Mouse (Mus musculus): ENCODE results near the gene Pde10a.
A peak's percentile ranks its signal among the peaks of the same experiment; 100 is the strongest.

Gene Pde10a

DNA sequence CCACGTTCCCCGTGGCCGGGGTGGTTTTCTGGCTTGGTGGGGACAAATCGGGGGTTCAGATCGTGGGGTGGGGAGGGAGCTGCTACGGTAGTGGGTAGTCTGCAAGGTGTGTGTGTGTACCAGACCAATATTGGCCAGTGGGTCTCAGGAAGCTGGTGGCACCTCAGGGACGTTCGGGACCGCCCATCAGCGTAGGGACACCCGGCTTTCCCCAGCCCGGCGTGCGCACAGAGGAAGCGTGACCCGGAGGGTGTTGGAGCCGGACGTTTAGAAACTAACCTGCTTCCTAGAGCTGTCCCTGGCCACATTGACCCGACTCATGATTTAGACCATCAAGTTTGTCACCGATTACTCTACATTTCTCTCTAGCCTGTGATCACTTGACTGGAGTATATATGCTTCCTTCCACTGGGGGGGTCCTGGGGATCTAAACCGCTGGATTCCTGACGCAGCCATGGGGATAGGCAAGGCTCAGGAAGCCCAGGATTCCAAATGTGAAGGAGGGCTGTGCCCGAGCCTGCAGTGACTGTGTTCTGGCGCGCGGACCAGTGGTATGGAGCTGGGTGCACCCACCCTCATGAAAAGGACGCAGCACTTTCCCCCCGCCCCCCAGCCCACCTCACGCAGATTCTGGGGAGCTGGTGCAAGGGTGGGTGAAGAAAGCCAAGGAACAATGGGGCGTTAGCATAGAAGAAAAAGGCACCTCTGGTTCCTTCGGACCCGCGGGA, 277.2 kb downstream of the Pde10a start:
- peak; percentile 55 to 68 for DNase-seq

DNA sequence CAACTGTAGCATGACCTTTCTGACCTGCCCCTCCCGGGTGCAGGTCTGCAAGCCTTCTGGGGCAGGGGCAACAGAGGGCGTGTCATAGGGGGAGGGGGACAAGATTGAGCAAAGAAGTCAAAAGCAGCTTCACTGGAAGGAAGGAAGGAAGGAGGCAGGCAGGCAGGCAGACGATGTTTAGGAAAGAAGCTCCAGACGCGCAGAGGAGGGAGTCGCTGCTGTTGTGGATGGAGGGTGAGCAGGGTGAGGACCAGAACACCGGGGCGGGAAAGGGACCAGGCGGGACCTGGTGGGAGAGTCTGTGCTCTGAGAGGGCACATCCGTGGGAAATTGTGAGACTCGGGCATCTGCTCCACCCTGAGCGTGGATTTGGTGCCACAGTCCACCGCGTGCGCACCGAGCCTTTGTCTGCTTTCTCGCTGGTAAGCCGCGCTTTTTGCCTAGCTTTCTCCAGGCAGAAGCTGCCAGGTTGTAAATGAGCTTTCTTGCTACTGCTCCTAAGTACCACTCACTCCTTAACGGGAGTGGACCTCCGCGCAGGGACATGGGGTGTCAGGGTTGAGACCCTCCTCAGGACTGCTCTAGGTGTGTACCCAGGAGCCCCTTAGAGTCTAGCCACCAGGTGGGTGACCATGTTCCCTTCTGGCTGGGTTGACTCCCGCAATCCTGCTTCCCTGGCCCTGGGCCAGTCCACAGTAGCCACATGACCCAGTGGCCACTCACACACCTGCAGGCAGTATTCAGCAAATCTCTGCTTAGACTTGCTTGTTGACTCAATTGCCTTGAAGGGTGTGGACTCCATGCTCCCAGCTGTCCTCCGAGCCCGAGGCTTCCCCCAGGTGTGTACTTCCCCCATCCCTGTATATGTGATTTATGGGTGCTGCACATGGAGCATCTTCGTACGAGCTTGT, 278.0 kb downstream of the Pde10a start:
- DNase-seq, result peak; percentile 17 to 32

DNA sequence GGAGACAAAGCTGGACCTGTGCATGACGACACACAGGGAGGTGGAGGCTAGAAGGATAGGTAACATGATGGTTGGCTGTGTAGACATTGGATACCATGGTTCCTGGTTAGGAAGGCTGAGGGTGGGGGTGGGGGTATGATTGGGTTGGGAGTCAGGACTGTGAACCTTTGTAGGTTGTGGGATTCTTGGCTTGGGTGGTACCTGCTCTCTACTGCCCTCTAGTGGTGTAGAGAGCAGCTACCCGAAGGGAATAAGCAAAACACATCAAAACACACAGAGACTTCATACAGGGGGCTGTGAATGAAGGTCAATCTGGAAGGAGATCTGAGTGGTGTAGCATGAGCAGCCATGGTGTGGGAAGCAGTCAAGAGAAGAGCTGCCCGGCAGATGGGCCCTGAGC, 282.2 kb downstream of the Pde10a start:
- peak; percentile 33 to 51 for DNase-seq

DNA sequence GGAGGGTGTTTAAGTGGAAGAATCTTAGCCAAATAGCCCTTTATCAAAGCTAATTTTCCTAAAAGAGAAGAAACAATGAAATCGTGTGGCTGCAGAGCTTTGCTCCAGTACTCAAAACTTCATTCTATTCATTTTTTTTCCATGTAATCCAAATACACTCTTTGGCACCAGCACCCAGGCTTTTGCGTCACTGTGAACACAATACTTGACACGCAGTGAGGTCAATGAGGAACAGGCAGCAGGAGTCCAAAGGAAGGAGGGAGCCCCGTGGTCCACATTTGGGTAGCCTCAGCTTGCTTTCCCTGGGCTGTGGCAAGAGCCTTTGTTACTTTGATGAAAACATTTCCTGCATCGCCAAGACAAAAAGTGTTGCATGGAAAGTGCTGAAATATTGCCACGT, 284.6 kb downstream of the Pde10a start:
- DNase-seq, result no peak

DNA sequence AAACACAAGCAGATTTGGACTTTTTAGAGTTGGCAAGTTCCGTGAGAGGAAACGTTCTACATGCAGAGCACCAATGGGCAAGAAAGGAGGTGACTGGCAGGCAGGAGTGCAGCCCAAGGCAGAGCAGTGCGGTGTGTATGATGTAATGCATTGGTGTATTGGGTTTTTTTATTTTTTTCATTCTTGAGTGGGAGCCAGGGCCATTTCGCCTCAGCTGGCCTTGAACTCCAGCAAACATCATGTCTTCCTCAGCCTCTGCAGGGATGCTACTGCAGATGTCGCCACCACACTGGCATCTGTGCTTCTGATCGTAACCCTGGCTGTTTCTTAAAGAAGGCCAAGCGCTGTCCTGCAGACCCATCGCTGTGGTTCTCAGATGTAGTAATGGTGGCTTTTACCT, 285.0 kb downstream of the Pde10a start:
- DNase-seq, result no peak

DNA sequence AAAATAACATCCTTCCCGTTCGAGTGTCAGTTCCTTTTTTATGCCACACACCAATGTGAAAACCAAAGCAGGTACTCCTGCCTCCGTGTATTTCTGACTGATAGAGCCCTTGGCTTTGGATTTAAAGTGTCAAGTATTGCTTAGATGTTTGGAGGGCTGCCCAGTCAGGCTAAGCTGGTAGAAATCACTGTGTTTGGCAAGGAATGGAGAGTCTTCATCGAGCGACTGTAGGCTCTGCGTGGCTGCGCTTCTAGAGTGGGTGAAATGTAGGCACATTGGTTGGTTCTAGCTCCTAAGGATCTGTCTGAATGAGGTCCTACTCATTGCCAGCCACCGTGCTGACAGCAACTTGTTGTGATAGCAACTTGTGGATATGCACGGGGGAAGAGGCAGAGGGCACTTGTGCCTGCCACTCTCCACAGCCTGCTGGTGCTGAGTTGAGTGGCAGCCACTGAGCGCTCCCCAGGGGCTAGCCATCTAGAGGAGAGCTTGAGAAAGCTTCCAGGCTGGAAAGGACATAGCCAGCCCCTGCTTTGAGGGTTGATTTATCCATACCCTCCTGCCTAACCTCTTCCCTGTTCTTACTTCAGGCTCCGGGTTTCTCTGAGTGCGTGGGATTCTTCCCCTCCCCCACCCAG, 287.2 kb downstream of the Pde10a start:
- DNase-seq, result peak; percentile 20 to 48

DNA sequence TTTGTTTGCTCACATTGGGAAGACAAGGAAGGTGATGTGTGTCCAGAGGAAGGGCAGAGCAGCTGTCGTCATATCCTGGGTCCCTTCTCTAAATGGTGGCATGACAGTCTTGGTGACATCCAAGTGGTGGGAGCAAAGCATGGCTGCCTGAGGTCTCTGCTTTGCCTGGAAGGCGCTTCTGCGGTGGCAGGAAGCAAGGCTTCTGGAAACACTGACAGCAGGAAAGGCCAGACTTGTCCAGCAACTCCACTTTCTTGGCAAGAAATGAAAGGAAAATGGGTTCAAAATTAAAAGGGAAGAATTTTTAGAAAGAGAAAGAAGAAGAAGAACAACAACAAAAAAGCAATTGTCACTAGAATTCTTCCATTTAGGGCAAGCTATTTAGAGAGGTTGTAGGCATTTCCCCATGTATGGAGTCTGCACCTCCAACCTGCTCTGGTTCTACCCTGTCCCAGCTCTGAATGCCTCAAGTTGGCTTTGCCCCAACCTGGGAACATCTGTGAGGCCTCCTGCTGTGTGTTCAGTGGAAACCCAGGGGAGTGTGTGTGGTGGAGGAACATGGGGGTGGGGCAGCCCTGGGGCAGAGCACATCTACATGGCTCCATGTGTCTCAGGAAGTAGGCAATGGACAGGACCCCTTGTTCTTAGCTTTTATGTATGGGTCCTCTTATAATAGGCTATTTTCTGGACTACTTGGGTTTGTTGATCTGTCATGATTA, 288.8 kb downstream of the Pde10a start:
- DNase-seq, result peak; percentile 30 to 44

DNA sequence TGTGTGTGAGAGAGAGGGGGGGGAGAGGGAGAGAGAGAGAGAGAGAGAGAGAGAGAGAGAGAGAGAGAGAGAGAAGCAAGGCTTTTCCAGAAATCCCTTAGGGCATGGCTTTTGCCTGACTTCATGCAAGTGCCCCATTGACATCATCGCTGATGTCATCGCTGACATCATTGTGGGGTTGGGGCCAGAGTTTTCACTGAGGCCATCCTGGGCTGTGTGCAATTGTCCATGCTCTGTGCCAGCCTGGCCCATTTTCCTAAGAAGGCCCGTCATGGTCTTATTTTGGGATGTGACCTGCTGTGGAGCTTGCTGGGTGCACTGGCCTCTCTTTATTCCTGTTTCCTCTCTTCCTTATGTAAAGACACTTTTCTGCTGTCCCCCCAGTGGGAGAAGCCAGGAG, 290.2 kb downstream of the Pde10a start:
- no peak for DNase-seq

DNA sequence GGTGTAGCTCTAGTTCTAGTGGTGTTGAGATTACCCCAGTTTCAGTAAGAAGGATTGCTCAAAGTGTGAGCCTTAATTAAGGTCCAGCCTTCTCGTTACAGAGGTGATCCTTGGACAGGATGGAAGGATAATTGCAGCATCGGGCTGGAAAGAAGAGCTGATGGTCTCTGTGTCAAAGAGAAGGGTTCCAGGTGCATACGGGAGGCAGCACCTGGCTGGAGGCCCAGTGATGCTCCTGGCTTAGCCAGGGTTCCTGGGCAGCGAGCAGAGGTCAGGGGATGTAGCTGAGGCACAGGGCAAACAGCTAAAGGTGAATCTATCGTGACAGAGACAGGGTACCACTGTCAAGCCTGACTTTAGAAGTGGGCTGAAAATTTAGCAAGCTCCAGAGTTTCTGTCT, 290.7 kb downstream of the Pde10a start:
- DNase-seq, result no peak

DNA sequence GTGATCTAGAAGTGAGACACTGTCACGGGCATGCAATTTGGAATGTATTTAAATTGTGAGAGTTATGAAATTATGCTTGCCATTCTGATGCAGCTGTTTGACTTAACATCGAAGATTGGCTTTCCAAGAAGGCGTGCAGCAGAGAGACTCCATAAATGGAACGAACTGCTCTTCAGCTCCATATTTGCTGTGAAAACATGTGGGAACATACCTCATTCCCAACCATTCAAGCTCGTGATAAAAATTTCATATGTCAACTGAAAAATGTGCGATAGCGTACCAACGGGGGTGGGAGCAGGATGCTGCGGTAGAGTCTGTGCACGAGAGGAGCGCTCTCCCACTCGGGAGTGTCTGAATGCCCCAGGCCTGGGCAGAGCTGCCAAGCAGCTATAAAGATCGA, 293.5 kb downstream of the Pde10a start:
- DNase-seq, result no peak

DNA sequence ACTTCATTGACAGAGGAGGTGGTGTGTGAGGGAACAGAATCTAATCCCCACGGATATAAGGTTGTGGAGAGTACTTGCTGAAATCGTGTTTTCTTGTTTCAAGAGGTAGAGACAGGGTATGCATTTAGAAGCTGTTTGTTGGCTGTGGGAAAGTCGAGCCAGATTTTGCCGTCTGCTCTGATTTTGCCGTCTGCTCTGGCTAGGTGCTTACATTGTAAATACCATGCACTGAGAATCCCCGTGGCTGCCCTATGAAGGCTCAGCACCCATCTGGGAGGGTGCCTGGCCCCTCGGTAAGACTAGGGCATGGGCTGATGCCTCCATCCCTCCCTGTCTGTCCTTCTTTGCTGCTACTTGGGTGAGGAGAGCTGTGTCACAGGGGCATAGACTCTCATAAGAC, 298.4 kb downstream of the Pde10a start:
- no peak for DNase-seq

DNA sequence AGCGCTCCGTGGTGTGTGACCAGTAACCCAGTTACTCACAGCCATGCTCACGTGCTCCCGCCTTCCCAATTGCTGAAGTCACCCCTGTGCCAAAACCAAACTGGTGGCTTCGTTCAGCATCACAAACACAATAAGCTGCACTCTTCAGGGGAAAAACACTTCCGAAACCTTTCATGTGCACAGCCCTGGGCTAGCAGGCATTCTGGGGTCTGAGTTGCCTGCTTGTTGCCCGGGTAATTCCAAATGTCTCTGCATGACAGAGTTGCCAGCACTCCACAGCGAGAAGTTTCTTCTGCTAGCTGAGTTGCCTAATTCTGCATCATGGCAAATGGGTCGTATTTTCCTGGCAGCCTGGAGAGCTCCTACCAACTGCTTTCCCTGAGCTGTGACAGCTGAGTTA, 302.0 kb downstream of the Pde10a start:
- peak in 1 of 2 experiments; percentile 29 for DNase-seq

DNA sequence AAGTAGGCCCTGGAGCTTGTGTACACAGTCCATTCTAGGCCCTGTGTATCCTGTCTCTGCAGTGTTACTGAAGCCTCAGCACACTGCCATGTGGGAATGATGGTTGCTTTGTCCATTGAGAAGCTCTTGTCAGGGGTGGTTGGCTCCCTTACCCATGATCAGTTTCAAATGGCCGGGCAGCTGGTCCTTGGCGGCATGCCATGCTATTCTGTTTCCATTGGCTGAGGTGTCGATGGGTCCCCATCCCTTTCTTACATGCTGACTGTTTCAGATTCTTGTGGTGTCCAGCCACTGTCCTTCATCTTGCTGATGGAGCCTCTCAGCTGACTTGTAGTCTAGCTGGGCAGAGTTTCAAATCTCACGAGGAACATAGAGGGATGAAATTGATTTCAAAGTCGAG, 305.8 kb downstream of the Pde10a start:
- DNase-seq, result no peak

DNA sequence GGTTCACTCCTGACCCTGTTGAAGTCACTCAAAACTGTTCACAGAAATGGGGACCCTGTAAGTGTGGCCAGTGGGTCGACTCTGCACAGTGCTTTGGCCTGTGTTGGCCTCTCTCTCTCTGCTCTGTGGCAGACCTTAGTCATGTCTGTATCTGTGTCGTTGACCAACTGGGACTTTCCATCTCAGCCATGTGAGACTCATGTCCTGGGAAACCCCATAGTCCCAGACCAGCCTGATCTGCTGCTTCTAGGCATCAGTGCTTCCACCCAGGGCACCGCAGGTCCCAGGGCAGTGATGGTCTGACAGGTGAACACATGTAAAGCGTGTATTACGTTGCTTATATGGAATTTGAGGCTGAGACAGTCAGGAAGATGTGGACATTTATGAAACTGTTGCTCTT, 311.1 kb downstream of the Pde10a start:
- no peak for DNase-seq

DNA sequence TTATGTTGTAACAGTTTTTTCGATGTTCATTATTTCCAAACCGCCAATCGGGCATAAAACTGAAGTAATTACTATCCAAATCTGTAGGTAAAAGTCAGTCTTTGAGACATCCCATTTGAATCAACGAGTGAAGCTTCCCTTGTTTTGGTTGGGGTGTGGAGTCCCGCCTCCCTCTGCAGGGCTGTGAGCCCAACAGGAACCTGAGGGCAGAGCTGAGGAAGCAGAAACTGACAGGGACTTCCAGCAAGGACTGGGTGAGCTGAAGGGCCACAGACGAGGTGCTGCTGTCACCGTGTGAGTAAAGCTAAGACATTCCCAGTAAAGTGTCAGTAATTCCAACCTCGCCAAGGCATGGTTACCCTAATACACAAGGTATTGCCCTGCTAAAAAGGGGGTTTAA, 313.1 kb downstream of the Pde10a start:
- DNase-seq, result peak in 1 of 2 experiments; percentile 43

DNA sequence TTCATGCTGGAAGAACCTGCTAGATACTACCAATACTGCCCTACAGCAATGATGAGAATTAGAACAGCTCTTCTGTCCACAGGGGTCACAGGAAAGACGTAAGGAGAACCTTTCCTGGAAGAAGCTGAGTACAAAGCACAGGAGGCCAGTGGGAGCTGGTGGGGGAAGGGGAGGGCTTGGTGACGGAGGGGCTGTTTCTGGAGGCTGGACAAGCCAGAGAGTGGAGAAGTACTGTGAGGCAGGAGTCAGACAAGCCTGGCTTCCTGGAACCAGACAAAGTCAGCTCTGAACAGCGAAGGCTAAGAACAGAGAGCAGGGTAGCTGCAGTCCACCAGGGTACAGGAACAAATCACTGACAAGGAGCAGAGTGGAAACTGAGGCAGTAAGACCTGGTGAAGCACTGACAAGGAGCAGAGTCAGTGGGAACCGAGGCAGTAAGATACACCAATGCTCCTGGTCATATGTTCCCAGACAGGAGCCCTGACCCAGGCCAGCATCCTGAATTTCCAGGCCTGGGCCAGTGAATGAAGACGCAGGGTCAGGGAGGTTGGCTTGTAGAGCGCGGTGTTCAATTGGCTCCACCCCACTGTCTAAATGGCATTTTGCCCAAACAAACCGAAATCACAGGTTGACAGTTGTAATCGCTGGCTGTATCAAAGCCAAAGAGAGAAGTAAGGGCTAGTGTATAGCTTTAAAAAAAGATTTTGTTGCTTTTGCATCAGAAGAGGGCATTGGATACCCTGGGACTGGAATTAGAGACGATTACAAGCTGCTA, 314.3 kb downstream of the Pde10a start:
- DNase-seq, result peak in 1 of 2 experiments; percentile 60

DNA sequence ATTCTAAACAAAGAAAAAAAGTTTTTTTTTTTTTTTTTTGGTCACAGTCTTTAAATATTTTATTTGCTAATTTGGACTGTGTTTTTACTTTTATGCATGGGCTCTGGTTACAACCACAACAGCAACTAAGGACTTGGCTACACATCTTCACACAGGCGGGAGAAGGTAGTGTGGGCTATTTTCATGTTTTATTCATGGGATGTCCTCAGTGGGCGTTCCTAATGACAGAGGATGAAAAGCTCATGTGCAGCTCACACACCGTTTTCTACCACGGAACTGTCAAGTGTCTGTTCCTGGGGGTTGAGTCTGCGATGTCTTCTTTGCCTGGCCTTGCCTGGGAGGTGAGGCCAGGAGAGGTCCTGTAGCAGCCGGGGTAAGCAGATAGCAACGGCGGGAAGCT, 315.9 kb downstream of the Pde10a start:
- DNase-seq, result no peak

DNA sequence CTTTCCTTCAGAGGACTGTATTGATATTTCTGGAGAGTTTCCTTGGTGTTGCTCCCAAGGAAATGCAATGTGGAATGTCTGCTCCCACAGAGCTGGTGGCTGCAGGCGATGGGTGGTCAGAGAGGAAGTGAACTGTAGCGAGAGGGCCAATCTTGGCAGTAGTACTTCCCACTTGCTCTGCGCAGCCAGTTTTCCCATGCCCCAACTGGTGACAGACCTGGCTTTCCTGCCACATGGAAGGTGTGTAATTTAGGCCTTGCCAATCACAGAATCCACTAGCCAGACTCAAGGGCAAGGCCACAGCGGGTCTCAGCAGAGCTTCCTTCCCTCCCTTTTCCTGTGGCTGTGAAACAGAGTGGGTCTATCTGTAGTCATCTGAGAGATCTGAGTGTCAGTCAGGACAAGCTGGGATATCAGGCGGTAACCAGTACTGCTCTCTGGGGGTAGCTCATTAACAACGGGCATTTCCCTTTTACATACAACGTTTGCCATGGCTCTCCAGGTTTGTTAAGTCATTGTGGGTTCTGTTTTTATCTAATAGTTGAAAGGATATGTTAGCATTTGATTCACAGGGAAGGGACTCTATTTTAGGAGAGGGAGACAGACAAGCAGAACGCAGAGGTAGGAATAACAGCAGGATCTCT, 316.8 kb downstream of the Pde10a start:
- peak in 1 of 2 experiments; percentile 38 for DNase-seq

DNA sequence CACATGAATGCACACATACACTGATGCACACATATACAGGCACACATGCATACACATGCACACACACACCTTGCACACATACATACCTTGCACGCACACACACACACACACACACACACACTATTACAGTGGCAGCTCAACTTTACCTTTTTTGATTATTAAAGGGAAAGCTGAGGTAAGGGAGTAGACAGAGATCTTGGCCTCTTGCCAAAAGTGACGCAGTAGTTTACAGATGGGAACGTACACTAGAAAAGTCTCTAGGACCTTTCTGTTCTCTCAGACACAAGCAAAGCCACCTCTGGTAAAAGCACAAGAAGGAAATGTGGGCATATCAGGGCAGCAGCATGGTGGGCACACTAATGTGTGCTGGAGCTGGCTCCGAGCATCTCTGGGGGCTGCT, 317.5 kb downstream of the Pde10a start:
- DNase-seq, result peak in 1 of 2 experiments; percentile 27

DNA sequence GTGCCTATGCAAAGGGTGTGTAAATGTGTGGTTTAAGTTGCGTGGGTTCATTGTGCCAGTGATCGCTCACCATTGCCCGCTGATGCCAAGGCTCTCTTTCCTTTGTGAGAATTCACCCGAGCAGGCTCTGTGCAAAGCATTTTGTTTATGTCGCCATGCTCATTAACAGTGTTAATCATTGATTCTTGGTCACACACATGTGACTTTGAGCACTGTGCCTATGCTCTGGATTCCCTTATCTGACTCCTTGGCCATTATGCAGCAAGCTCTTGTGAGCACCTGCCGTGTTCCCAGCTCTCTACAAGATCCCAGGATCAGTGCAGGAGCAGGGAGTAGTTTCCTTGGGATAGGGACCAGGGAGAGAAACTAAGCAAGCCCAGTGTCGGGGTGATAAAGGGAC, 318.8 kb downstream of the Pde10a start:
- DNase-seq, result peak in 1 of 2 experiments; percentile 47

DNA sequence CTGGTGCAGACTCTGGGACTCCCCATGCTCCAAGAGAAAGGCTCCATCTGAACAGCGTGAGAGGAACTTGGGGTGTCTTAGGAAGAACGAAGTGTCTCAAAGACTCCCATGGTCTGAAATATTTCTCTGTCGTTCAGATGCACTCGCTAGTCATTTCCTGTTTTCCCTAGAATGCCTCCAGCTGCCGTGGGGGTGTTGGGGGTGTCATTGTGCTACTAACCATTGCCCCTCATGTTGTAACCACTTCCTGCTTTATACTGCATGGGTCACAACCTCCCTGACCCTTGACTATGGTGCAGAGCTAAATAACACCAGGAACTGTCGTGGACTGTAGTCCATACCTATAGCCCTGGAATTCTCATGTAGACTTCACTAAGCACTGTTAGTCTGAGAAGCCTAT, 321.3 kb downstream of the Pde10a start:
- peak; percentile 44 to 55 for DNase-seq

DNA sequence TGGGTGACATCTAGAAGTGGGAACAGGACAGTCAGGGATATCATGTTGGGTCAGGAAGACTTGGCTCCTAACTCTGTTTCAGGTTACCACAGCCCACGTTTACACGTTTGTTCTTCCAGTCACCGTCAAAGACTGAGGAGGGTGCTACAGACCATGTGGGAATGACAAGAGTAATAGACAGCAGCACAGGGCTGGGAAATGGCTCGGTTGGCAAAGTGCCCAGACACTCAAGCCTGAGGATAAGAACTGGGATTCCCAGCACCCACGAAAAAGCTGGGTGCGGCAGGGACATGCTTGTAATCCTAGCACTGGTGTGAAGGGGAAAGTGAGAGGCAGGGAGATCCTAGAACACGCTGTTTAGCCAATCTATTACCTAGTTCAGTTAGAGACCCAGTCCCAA, 322.4 kb downstream of the Pde10a start:
- peak; percentile 45 to 51 for DNase-seq
